Mouse (Mus musculus): ENCODE measurements around the gene Zc3h10. TPM values are rescaled to one million over a fixed set of nuclear protein-coding genes. Genes with fewer than 3 reads are reported as not detected.
A peak's percentile ranks its signal among the peaks of the same experiment; 100 is the strongest.
"Not testable (repeated sequence)": the region's sequence is repeated elsewhere in the genome, so short reads cannot be mapped to it uniquely, and the experiment has no call there.

Gene Zc3h10
- polyA plus RNA-seq, 1 experiment from 2014 or later, result 14.1 TPM

GRCm38 (mm10) chr10:128565206-128565787, 17.7 kb upstream of the Zc3h10 start:
- Histone ChIP-seq H3K36me3 (ENCODE audit: control insufficient read depth, insufficient read depth, low read length) (no peaks in the 10 kb centered on the region; the same call in 1 of the 2 replicates), H3K9ac (ENCODE audit: low read depth, low read length) (peak overlapping the region; percentile 93), H3K4me1 (replicated peaks; ENCODE audit: control insufficient read depth, insufficient read depth, low read length) (peaks cover 4% of the 10 kb centered on the region; the same call in 1 of the 2 replicates), H3K4me3 (ENCODE audit: low read depth, low read length) (peak overlapping the region; percentile 92), H3K27ac (ENCODE audit: low read depth, low read length) (peak overlapping the region; percentile 81), H3K4me2 (replicated peaks; ENCODE audit: low read depth, low read length) (peak overlapping the region; percentile 87), H3K9me3 (ENCODE audit: control insufficient read depth, low read length) (no peaks in the 10 kb centered on the region), H3K27me3 (ENCODE audit: control insufficient read depth, insufficient read depth, low read length) (no peaks in the 10 kb centered on the region)
- WGBS, result 0% methylated on average over 45 of the region's 46 CpGs
- DNase-seq (ENCODE audit: low spot score) (peak; percentile 63), ATAC-seq (ENCODE audit: low FRiP score) (peak; percentile 63)

GRCm38 (mm10) chr10:128563544-128563943, 16.0 kb upstream of the Zc3h10 start:
- peaks cover 4% of the 10 kb centered on the region; the same call in 1 of the 2 replicates for H3K4me1 ChIP-seq (replicated peaks; ENCODE audit: control insufficient read depth, insufficient read depth, low read length)
- ATAC-seq (ENCODE audit: low FRiP score) (no peak), DNase-seq (ENCODE audit: low spot score) (no peak)
- H3K9me3 ChIP-seq (ENCODE audit: control insufficient read depth, low read length), result no peaks in the 10 kb centered on the region
- no peak overlapping the region for H3K27ac ChIP-seq (ENCODE audit: low read depth, low read length)
- no peak overlapping the region; the same call in 1 of the 2 replicates for H3K9ac ChIP-seq (ENCODE audit: low read depth, low read length)
- H3K27me3 ChIP-seq (ENCODE audit: control insufficient read depth, insufficient read depth, low read length), result no peaks in the 10 kb centered on the region
- H3K36me3 ChIP-seq (ENCODE audit: control insufficient read depth, insufficient read depth, low read length), result peaks cover 5% of the 10 kb centered on the region
- no peak overlapping the region for H3K4me2 ChIP-seq (replicated peaks; ENCODE audit: low read depth, low read length)
- H3K4me3 ChIP-seq (ENCODE audit: low read depth, low read length), result no peak overlapping the region
- 95% methylated on average over 6 of the region's 6 CpGs for WGBS

DNA sequence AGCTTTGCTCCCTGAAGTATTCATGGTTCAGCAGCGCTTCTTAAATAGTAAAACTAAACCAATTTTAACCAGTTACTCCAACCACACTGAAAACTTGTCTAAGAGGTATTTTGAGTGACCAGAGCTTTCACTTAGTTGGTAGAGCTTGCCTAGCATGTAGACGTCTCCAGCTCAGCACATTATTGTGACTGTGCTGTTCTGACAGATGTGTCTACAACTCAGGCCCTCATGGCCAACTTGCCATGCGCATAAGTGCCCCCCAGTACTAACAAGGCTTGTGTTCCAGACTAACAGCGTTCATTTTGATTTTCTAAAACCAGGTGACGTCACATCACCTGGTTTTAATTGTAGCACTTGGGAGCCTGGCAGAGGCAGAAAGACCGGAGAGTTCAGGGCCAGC, 9.4 kb upstream of the Zc3h10 start:
- H3K27me3 ChIP-seq (ENCODE audit: control insufficient read depth, insufficient read depth, low read length), result no peaks in the 10 kb centered on the region
- no peak overlapping the region for H3K9ac ChIP-seq (ENCODE audit: low read depth, low read length)
- H3K4me1 ChIP-seq (replicated peaks; ENCODE audit: control insufficient read depth, insufficient read depth, low read length), result no peaks in the 10 kb centered on the region
- H3K4me3 ChIP-seq (ENCODE audit: low read depth, low read length), result no peak overlapping the region
- no peaks in the 10 kb centered on the region for H3K9me3 ChIP-seq (ENCODE audit: control insufficient read depth, low read length)
- H3K36me3 ChIP-seq (ENCODE audit: control insufficient read depth, insufficient read depth, low read length), result peaks cover 8% of the 10 kb centered on the region
- DNase-seq (ENCODE audit: low spot score), result no peak
- no peak overlapping the region for H3K27ac ChIP-seq (ENCODE audit: low read depth, low read length)
- ATAC-seq (ENCODE audit: low FRiP score), result no peak
- WGBS, result 82% methylated on average over 6 of the region's 6 CpGs
- H3K4me2 ChIP-seq (replicated peaks; ENCODE audit: low read depth, low read length), result no peak overlapping the region

GRCm38 (mm10) chr10:128556286-128556685, 8.7 kb upstream of the Zc3h10 start:
- Histone ChIP-seq H3K36me3 (ENCODE audit: control insufficient read depth, insufficient read depth, low read length) (peaks cover 8% of the 10 kb centered on the region), H3K4me3 (ENCODE audit: low read depth, low read length) (no peak overlapping the region), H3K27ac (ENCODE audit: low read depth, low read length) (no peak overlapping the region), H3K4me2 (replicated peaks; ENCODE audit: low read depth, low read length) (no peak overlapping the region), H3K4me1 (replicated peaks; ENCODE audit: control insufficient read depth, insufficient read depth, low read length) (no peaks in the 10 kb centered on the region), H3K9me3 (ENCODE audit: control insufficient read depth, low read length) (no peaks in the 10 kb centered on the region), H3K27me3 (ENCODE audit: control insufficient read depth, insufficient read depth, low read length) (no peaks in the 10 kb centered on the region), H3K9ac (ENCODE audit: low read depth, low read length) (no peak overlapping the region)
- DNase-seq (ENCODE audit: low spot score) (no peak), ATAC-seq (ENCODE audit: low FRiP score) (no peak)

DNA sequence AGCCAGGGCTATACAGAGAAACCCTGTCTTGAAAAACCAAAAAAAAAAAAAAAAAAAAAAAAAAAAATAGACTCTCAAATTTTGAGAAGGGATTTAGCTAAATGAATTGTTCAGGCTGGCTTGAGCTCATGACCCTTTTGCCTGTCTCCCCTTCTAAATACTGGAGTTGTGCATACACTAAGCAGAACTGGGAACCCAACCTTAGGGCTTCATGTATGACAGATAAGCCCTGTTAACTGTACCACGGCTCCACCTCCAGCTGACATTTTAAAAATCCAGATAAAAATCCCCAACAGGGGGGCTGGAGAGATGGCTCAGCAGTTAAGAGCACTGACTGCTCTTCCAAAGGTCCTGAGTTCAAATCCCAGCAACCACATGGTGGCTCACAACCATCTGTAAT, 8.0 kb upstream of the Zc3h10 start:
- H3K9me3 ChIP-seq (ENCODE audit: control insufficient read depth, low read length); H3K27ac ChIP-seq (ENCODE audit: low read depth, low read length); H3K4me3 ChIP-seq (ENCODE audit: low read depth, low read length); H3K36me3 ChIP-seq (ENCODE audit: control insufficient read depth, insufficient read depth, low read length); DNase-seq (ENCODE audit: low spot score); H3K4me1 ChIP-seq (replicated peaks; ENCODE audit: control insufficient read depth, insufficient read depth, low read length); H3K9ac ChIP-seq (ENCODE audit: low read depth, low read length); H3K27me3 ChIP-seq (ENCODE audit: control insufficient read depth, insufficient read depth, low read length); ATAC-seq (ENCODE audit: low FRiP score); H3K4me2 ChIP-seq (replicated peaks; ENCODE audit: low read depth, low read length): not testable (repeated sequence)
- WGBS, result 96% methylated on average over 1 of the region's 1 CpGs

GRCm38 (mm10) chr10:128550144-128550823, 2.7 kb upstream of the Zc3h10 start:
- H3K9me3 ChIP-seq (ENCODE audit: control insufficient read depth, low read length); H3K27me3 ChIP-seq (ENCODE audit: control insufficient read depth, insufficient read depth, low read length); H3K27ac ChIP-seq (ENCODE audit: low read depth, low read length); H3K36me3 ChIP-seq (ENCODE audit: control insufficient read depth, insufficient read depth, low read length); H3K9ac ChIP-seq (ENCODE audit: low read depth, low read length); H3K4me1 ChIP-seq (replicated peaks; ENCODE audit: control insufficient read depth, insufficient read depth, low read length); H3K4me2 ChIP-seq (replicated peaks; ENCODE audit: low read depth, low read length); DNase-seq (ENCODE audit: low spot score); ATAC-seq (ENCODE audit: low FRiP score); H3K4me3 ChIP-seq (ENCODE audit: low read depth, low read length): not testable (repeated sequence)
- 91% methylated on average over 11 of the region's 11 CpGs for WGBS

DNA sequence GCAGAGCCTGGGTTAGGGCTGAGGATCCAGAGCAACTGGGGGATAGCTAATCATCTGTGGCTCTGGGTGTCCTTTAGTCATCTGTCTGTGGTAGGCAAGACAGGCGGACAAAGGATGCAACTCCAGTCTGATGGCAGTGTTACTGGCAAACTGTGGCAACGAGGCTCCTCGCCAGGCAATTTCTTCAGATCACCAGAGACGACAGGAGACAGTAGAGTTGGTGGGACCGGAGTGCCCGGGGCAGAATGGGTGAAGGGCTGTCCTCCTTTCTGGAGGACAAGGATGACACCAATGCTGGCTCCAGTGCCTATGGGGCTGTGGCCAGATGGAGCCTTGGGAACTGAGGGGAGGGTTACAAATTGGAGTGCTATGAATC, 2.1 kb upstream of the Zc3h10 start:
- H3K9ac ChIP-seq (ENCODE audit: low read depth, low read length); H3K36me3 ChIP-seq (ENCODE audit: control insufficient read depth, insufficient read depth, low read length); ATAC-seq (ENCODE audit: low FRiP score); H3K4me2 ChIP-seq (replicated peaks; ENCODE audit: low read depth, low read length); H3K9me3 ChIP-seq (ENCODE audit: control insufficient read depth, low read length); H3K27ac ChIP-seq (ENCODE audit: low read depth, low read length); H3K4me1 ChIP-seq (replicated peaks; ENCODE audit: control insufficient read depth, insufficient read depth, low read length); H3K4me3 ChIP-seq (ENCODE audit: low read depth, low read length); H3K27me3 ChIP-seq (ENCODE audit: control insufficient read depth, insufficient read depth, low read length): not testable (repeated sequence)
- 74% methylated on average over 6 of the region's 6 CpGs for WGBS
- peak; percentile 10 for DNase-seq (ENCODE audit: low spot score)

- WGBS, result under 1% methylated on average over 31 of the region's 31 CpGs
- Histone ChIP-seq H3K9ac (ENCODE audit: low read depth, low read length) (peak within 1 kb of the TSS; percentile 91), H3K27me3 (ENCODE audit: control insufficient read depth, insufficient read depth, low read length) (no peaks in the 10 kb centered on the region)
These were observed 1.5 kb upstream of the Zc3h10 start, which contains the start of gene Rpl41 for GRCm38 (mm10) chr10:128548947-128549681. Gene Rpl41 (minus strand): TSS chr10:128549305.

More at GRCm38 (mm10) chr10:128548947-128549681, 1.5 kb upstream of the Zc3h10 start, which contains the start of gene Rpl41:
- peak within 1 kb of the TSS; percentile 81 for H3K4me2 ChIP-seq (replicated peaks; ENCODE audit: low read depth, low read length)
- DNase-seq (ENCODE audit: low spot score), result peak; percentile 94
- peaks cover 8% of the 10 kb centered on the region for H3K36me3 ChIP-seq (ENCODE audit: control insufficient read depth, insufficient read depth, low read length)
- H3K4me3 ChIP-seq (ENCODE audit: low read depth, low read length), result peak within 1 kb of the TSS; percentile 79
- H3K27ac ChIP-seq (ENCODE audit: low read depth, low read length), result peak within 1 kb of the TSS; percentile 82
- H3K4me1 ChIP-seq (replicated peaks; ENCODE audit: control insufficient read depth, insufficient read depth, low read length), result peaks cover 2% of the 10 kb centered on the region; the same call in 1 of the 2 replicates
- H3K9me3 ChIP-seq (ENCODE audit: control insufficient read depth, low read length), result no peaks in the 10 kb centered on the region
- peak; percentile 85 for ATAC-seq (ENCODE audit: low FRiP score)
